Mouse (Mus musculus) intestine, postnatal 0 days (tissue): ENCODE results near the gene Mrps21. TPM values are rescaled to one million over a fixed set of nuclear protein-coding genes. Genes with fewer than 3 reads are reported as not detected.

Experiments used
- ATAC-seq: fragments of 200-750 bp; cut with Nextera tagmentation; 2 replicates; pipeline ENCODE4 v1.8.0; 2017; ENCODE audit warnings: mild to moderate bottlenecking, moderate TSS enrichment, moderate library complexity
- H3K27ac ChIP-seq: fragments of 300-500 bp; sonication (generic); 2 replicates; pipeline ENCODE4 v1.5.1; 2014; ENCODE audit warnings: mild to moderate bottlenecking, low read depth, low read length, moderate library complexity
- H3K27me3 ChIP-seq: fragments of 300-500 bp; sonication (generic); replicated peaks from 2 replicates; pipeline ENCODE4 v1.6.1; 2014; ENCODE audit warnings: low read length, mixed read lengths; ENCODE audit not compliant: control insufficient read depth, insufficient read depth
- H3K36me3 ChIP-seq: fragments of 300-500 bp; sonication (generic); 2 replicates; pipeline ENCODE4 v1.6.1; 2014; ENCODE audit warnings: mild to moderate bottlenecking, moderate library complexity; ENCODE audit not compliant: control insufficient read depth, insufficient read depth
- H3K4me1 ChIP-seq: fragments of 300-500 bp; sonication (generic); replicated peaks from 2 replicates; pipeline ENCODE4 v1.6.1; 2014; ENCODE audit warnings: antibody characterized with exemption, low read length, mixed read lengths; ENCODE audit not compliant: control insufficient read depth, insufficient read depth
- H3K4me2 ChIP-seq: fragments of 300-500 bp; sonication (generic); replicated peaks from 2 replicates; pipeline ENCODE4 v1.6.1; 2014; ENCODE audit warnings: low read depth, mild to moderate bottlenecking, moderate library complexity
- H3K4me3 ChIP-seq: fragments of 300-500 bp; sonication (generic); 2 replicates; pipeline ENCODE4 v1.5.1; 2014; ENCODE audit warnings: low read depth, low read length
- H3K9ac ChIP-seq: fragments of 300-500 bp; sonication (generic); 2 replicates; pipeline ENCODE4 v1.6.1; 2014; ENCODE audit warnings: mild to moderate bottlenecking, low read depth, low read length
- H3K9me3 ChIP-seq: fragments of 300-500 bp; sonication (generic); 2 replicates; pipeline ENCODE4 v1.6.1; 2016; ENCODE audit warnings: mixed run types; ENCODE audit not compliant: control insufficient read depth
- CTCF ChIP-seq: sonication (generic); IDR thresholded peaks from 2 replicates; pipeline ENCODE4 v1.5.1; 2016; ENCODE audit warnings: low read depth, mild to moderate bottlenecking, control low read depth, antibody characterized with exemption, moderate library complexity
- WGBS: fragments of 180-500 bp; shearing (Covaris S2); extraction: QIAGEN DNeasy Blood & Tissue Kit; methylation state at CpG from one replicate; pipeline ENCODE4 v1.1.7; 2014; 5-methylcytosine and 5-hydroxymethylcytosine counted together
- polyA plus RNA-seq: library from polyadenylated mRNA; unstranded; fragments of >200 nt; fragmentation: Nextera tagmentation; extraction: Ambion mirVana; gene quantifications from 2 replicates; pipeline ENCODE4 v1.2.1, GENCODE M21; 2015

Gene Mrps21
- polyA plus RNA-seq, 1 experiment from 2014 or later = 353 TPM

- Histone ChIP-seq H3K4me3 (peak overlapping the region; percentile 35), H3K4me1 (no peaks in the 10 kb centered on the region), H3K9me3 (no peaks in the 10 kb centered on the region), H3K27me3 (peaks cover 8% of the 10 kb centered on the region; the same call in 1 of the 2 replicates), H3K36me3 (no peaks in the 10 kb centered on the region), H3K4me2 (peak overlapping the region; percentile 70), H3K9ac (no peak overlapping the region), H3K27ac (no peak overlapping the region)
- WGBS = under 1% methylated on average over 12 of the region's 12 CpGs
- no peak for ATAC-seq
- TF ChIP-seq CTCF = peak; percentile 76
Measured at GRCm38 (mm10) chr3:95905940-95906492, 34.7 kb upstream of the Mrps21 start.

- Histone ChIP-seq H3K27ac (no peak overlapping the region), H3K36me3 (no peaks in the 10 kb centered on the region), H3K4me1 (no peaks in the 10 kb centered on the region), H3K4me2 (peak overlapping the region; percentile 70), H3K27me3 (peaks cover 8% of the 10 kb centered on the region; the same call in 1 of the 2 replicates), H3K9ac (no peak overlapping the region), H3K9me3 (no peaks in the 10 kb centered on the region), H3K4me3 (no peak overlapping the region)
- WGBS = 3% methylated on average over 18 of the region's 18 CpGs
- peak; percentile 19; the same call in 1 of the 2 replicates for ATAC-seq
- no peak for TF ChIP-seq CTCF
Measured at GRCm38 (mm10) chr3:95905146-95905939, 34.0 kb upstream of the Mrps21 start.

GRCm38 (mm10) chr3:95904568-95904967, 33.2 kb upstream of the Mrps21 start, which contains the start of gene Car14:
Gene Car14, minus strand, starts transcription at chr3:95904691.
- no peaks in the 10 kb centered on the region for H3K36me3 ChIP-seq
- H3K9me3 ChIP-seq = no peaks in the 10 kb centered on the region
- no peak for ATAC-seq
- peak within 1 kb of the TSS; percentile 22; the same call in 1 of the 2 replicates for H3K9ac ChIP-seq
- peak within 1 kb of the TSS; percentile 9; the same call in 1 of the 2 replicates for H3K4me3 ChIP-seq
- TF ChIP-seq CTCF = no peak
- no peaks in the 10 kb centered on the region for H3K4me1 ChIP-seq
- no peak within 1 kb of the TSS for H3K27ac ChIP-seq
- 6% methylated on average over 15 of the region's 15 CpGs for WGBS
- peak within 1 kb of the TSS; percentile 70 for H3K4me2 ChIP-seq
- peaks cover 8% of the 10 kb centered on the region; the same call in 1 of the 2 replicates for H3K27me3 ChIP-seq

- Histone ChIP-seq H3K36me3 (no peaks in the 10 kb centered on the region), H3K9me3 (no peaks in the 10 kb centered on the region), H3K9ac (no peak overlapping the region), H3K4me3 (peak overlapping the region; percentile 9; the same call in 1 of the 2 replicates), H3K4me1 (no peaks in the 10 kb centered on the region), H3K4me2 (0 out of 2 replicates have a peak overlapping the region, but pooled peaks have one; percentile 70), H3K27me3 (peaks cover 8% of the 10 kb centered on the region; the same call in 1 of the 2 replicates), H3K27ac (no peak overlapping the region)
- TF ChIP-seq CTCF = no peak
- 12% methylated on average over 13 of the region's 15 CpGs for WGBS
- ATAC-seq = no peak
Measured at GRCm38 (mm10) chr3:95903753-95904502, 32.6 kb upstream of the Mrps21 start.

GRCm38 (mm10) chr3:95902643-95903042, 31.3 kb upstream of the Mrps21 start:
- H3K9ac ChIP-seq = no peak overlapping the region
- no peak for ATAC-seq
- H3K4me3 ChIP-seq = no peak overlapping the region
- TF ChIP-seq CTCF = no peak
- no peak overlapping the region for H3K4me2 ChIP-seq
- peaks cover 8% of the 10 kb centered on the region; the same call in 1 of the 2 replicates for H3K27me3 ChIP-seq
- H3K4me1 ChIP-seq = no peaks in the 10 kb centered on the region
- no peak overlapping the region for H3K27ac ChIP-seq
- no peaks in the 10 kb centered on the region for H3K9me3 ChIP-seq
- peaks cover 3% of the 10 kb centered on the region; the same call in 1 of the 2 replicates for H3K36me3 ChIP-seq
- 45% methylated on average over 6 of the region's 6 CpGs for WGBS

- Histone ChIP-seq H3K9ac (no peak overlapping the region), H3K4me2 (no peak overlapping the region), H3K27ac (no peak overlapping the region), H3K27me3 (peaks cover 8% of the 10 kb centered on the region; the same call in 1 of the 2 replicates), H3K4me3 (no peak overlapping the region), H3K36me3 (peaks cover 3% of the 10 kb centered on the region; the same call in 1 of the 2 replicates), H3K9me3 (no peaks in the 10 kb centered on the region), H3K4me1 (no peaks in the 10 kb centered on the region)
- ATAC-seq = no peak
- no peak for TF ChIP-seq CTCF
Measured at GRCm38 (mm10) chr3:95902373-95902625, 31.0 kb upstream of the Mrps21 start.
